Mouse (Mus musculus) embryonic facial prominence, embryonic 13.5 days (tissue): ENCODE results near the gene Rcan1. TPM values are rescaled to one million over a fixed set of nuclear protein-coding genes. Genes with fewer than 3 reads are reported as not detected.
A peak's percentile ranks its signal among the peaks of the same experiment; 100 is the strongest.
"Not testable (repeated sequence)": the region's sequence is repeated elsewhere in the genome, so short reads cannot be mapped to it uniquely, and the experiment has no call there.

ENCODE experiments used
- ATAC-seq: fragments of 200-750 bp; cut with Nextera tagmentation; 2 replicates; pipeline ENCODE4 v1.8.0; 2017; ENCODE audit warnings: low read depth; ENCODE audit not compliant: insufficient number of reproducible peaks, insufficient read depth, low FRiP score, low TSS enrichment
- H3K27ac ChIP-seq: fragments of 300-500 bp; sonication (generic); 2 replicates; pipeline ENCODE4 v1.5.1; 2015; ENCODE audit warnings: moderate library complexity, mild to moderate bottlenecking, inconsistent platforms
- H3K27me3 ChIP-seq: fragments of 300-500 bp; sonication (generic); 2 replicates; pipeline ENCODE4 v1.6.1; 2015; ENCODE audit warnings: mild to moderate bottlenecking, inconsistent platforms
- H3K36me3 ChIP-seq: fragments of 300-500 bp; sonication (generic); 2 replicates; pipeline ENCODE4 v1.6.1; 2015; ENCODE audit warnings: mild to moderate bottlenecking, inconsistent platforms
- H3K4me1 ChIP-seq: fragments of 300-500 bp; sonication (generic); 2 replicates; pipeline ENCODE4 v1.6.1; 2015; ENCODE audit warnings: inconsistent platforms
- H3K4me2 ChIP-seq: fragments of 300-500 bp; sonication (generic); 2 replicates; pipeline ENCODE4 v1.6.1; 2015; ENCODE audit warnings: moderate library complexity, mild to moderate bottlenecking, inconsistent platforms
- H3K4me3 ChIP-seq: fragments of 300-500 bp; sonication (generic); 2 replicates; pipeline ENCODE4 v1.5.1; 2015; ENCODE audit warnings: mild to moderate bottlenecking, inconsistent platforms
- H3K9ac ChIP-seq: fragments of 300-500 bp; sonication (generic); 2 replicates; pipeline ENCODE4 v1.6.1; 2015; ENCODE audit warnings: mild to moderate bottlenecking, inconsistent platforms
- H3K9me3 ChIP-seq: fragments of 300-500 bp; sonication (generic); 2 replicates; pipeline ENCODE4 v1.6.1; 2016; ENCODE audit warnings: inconsistent platforms
- WGBS: fragments of 180-500 bp; shearing (Covaris S2); methylation state at CpG from one replicate; pipeline ENCODE4 v1.1.7; 2015; ENCODE audit warnings: mixed read lengths; 5-methylcytosine and 5-hydroxymethylcytosine counted together
- polyA plus RNA-seq: library from polyadenylated mRNA; unstranded; fragments of >200 nt; fragmentation: Nextera tagmentation; extraction: Ambion mirVana; gene quantifications from 2 replicates; pipeline ENCODE4 v1.2.1, GENCODE M21; 2015

Rcan1 gene
- polyA plus RNA-seq, 1 experiment from 2014 or later: 37.2 TPM

DNA sequence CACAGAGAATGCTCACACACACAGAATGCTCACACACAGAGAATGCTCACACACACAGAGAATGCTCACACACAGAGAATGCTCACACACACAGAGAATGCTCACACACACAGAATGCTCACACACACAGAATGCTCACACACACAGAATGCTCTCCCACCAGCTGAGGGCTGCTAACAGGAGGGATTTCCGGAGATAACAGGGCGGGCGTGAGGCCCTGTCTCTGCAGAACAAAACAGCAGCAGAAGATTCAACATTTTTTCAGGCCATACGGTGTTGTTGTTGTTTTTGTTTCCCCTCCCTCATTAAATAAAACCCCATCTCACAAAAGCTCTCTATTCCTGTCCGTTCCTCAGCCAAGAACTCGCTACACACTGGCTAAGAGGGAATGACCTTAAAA, 55.6 kb downstream of the Rcan1 start:
- H3K9me3 ChIP-seq, H3K27me3 ChIP-seq, H3K9ac ChIP-seq, H3K4me3 ChIP-seq, H3K27ac ChIP-seq, H3K4me2 ChIP-seq, ATAC-seq, H3K36me3 ChIP-seq: not testable (repeated sequence)
- peaks cover 33% of the 10 kb centered on the region for H3K4me1 ChIP-seq
- 48% methylated on average over 6 of the region's 6 CpGs for WGBS

DNA sequence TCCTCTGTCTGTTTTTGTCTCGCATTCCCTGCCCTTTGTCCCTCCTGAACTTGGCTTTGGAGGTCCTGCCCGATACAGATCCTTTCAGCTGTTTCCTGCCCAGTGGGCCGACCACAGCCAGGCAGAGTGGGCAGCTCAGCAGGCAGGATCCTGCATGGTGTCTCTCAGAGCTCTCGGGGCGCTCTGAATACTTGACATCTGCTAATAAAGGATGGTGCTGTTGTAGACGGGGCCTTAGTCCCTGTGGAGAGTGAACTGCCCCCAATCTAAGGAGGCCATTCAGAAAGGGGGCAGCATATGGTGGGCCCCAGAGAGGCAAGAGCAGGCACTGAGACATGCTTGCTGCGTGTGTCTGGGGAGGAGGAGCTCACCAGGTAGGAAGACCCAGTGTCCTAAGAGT, 57.8 kb downstream of the Rcan1 start:
- Histone ChIP-seq H3K9ac (no peak overlapping the region), H3K36me3 (peaks cover 4% of the 10 kb centered on the region; the same call in 1 of the 2 replicates), H3K4me2 (no peak overlapping the region), H3K27me3 (no peaks in the 10 kb centered on the region), H3K9me3 (no peaks in the 10 kb centered on the region), H3K4me1 (peaks cover 33% of the 10 kb centered on the region), H3K4me3 (no peak overlapping the region), H3K27ac (no peak overlapping the region)
- whole genome bisulfite sequencing: 36% methylated on average over 7 of the region's 7 CpGs
- ATAC-seq: no peak

DNA sequence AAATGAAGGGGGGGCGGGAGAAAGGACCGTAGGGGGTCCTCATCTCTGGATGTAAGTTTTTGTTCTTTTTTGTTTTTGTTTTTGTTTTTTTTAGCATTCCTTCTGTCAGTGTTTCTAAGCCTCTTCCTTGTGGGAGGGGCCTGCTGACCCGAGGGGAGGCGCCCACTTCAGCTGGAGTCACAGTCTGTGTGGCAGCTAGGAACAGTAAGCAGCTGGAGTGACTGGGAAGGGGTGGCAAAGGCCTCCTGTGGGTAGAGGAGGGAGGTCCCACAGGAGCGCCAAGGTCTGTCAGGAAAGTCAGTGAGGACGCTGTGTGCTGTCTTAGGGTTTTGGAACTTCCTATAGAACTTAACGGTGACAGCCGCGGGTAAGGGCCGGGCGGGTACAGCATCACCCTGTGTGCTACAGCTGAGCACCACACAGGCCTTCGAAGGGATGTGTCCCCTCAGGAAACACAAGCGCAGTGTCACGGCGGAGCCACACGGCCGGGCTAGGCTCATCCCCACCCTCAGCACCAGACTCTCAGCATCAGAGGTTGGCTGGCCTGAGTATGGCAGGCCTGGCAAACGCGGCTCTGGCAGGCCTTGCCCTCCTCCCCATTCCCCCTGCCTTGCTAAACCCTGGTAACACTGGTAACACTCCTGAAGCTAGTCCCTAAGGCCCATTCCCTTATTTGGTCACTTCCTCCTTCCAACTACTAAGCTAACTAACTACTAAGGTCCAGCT, 58.5 kb downstream of the Rcan1 start:
- H3K4me1 ChIP-seq: peaks cover 33% of the 10 kb centered on the region
- 73% methylated on average over 19 of the region's 19 CpGs for WGBS
- no peak for ATAC-seq
- no peaks in the 10 kb centered on the region for H3K36me3 ChIP-seq
- H3K9ac ChIP-seq: no peak overlapping the region
- no peak overlapping the region for H3K4me3 ChIP-seq
- no peaks in the 10 kb centered on the region for H3K27me3 ChIP-seq
- H3K9me3 ChIP-seq: no peaks in the 10 kb centered on the region
- no peak overlapping the region for H3K4me2 ChIP-seq
- H3K27ac ChIP-seq: no peak overlapping the region

GRCm38 (mm10) chr16:92410344-92410743, 60.3 kb downstream of the Rcan1 start:
- Histone ChIP-seq H3K36me3 (no peaks in the 10 kb centered on the region), H3K4me3 (no peak overlapping the region), H3K4me2 (no peak overlapping the region), H3K4me1 (peaks cover 28% of the 10 kb centered on the region), H3K27me3 (no peaks in the 10 kb centered on the region), H3K9ac (no peak overlapping the region), H3K9me3 (no peaks in the 10 kb centered on the region), H3K27ac (no peak overlapping the region)
- no peak for ATAC-seq
- 83% methylated on average over 2 of the region's 2 CpGs for WGBS

DNA sequence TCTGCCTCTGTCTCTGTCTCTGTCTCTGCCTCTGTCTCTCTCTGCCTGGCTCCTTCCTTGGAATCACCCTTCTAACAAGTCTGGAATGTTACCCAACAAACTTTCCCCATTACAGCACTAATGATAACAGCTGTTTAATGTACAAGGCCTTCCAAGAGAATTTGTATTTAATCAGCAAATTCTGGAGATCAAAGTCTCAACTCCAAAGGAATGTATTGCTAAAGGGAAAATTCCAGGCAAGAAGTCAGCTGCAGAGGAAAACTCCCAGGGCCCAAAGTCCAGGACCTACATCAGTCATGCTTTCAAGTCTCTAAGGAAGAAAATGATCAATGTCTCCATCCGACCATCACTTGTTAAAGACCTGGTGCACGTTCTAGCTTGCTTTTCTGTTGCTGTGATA, 62.8 kb downstream of the Rcan1 start:
- Histone ChIP-seq H3K4me1 (peaks cover 28% of the 10 kb centered on the region), H3K4me3 (no peak overlapping the region), H3K27me3 (no peaks in the 10 kb centered on the region), H3K4me2 (no peak overlapping the region), H3K9me3 (no peaks in the 10 kb centered on the region), H3K9ac (no peak overlapping the region), H3K27ac (no peak overlapping the region), H3K36me3 (no peaks in the 10 kb centered on the region)
- ATAC-seq: no peak
- WGBS: 31% methylated on average over 2 of the region's 2 CpGs

- peaks cover 43% of the 10 kb centered on the region for H3K4me1 ChIP-seq
- no peaks in the 10 kb centered on the region for H3K9me3 ChIP-seq
- no peak overlapping the region for H3K9ac ChIP-seq
- WGBS: 95% methylated on average over 2 of the region's 2 CpGs
- peaks cover 13% of the 10 kb centered on the region for H3K27me3 ChIP-seq
- no peak overlapping the region for H3K27ac ChIP-seq
- ATAC-seq: no peak
- H3K4me3 ChIP-seq: no peak overlapping the region
- no peaks in the 10 kb centered on the region for H3K36me3 ChIP-seq
- H3K4me2 ChIP-seq: no peak overlapping the region
Measured at GRCm38 (mm10) chr16:92404141-92404540, 66.5 kb downstream of the Rcan1 start.

GRCm38 (mm10) chr16:92403069-92403468, 67.6 kb downstream of the Rcan1 start:
- H3K4me3 ChIP-seq: no peak overlapping the region
- H3K4me2 ChIP-seq: no peak overlapping the region
- ATAC-seq: no peak
- peaks cover 54% of the 10 kb centered on the region for H3K4me1 ChIP-seq
- WGBS: 66% methylated on average over 10 of the region's 10 CpGs
- peak overlapping the region; percentile 17; the same call in 1 of the 2 replicates for H3K9ac ChIP-seq
- H3K9me3 ChIP-seq: no peaks in the 10 kb centered on the region
- H3K27ac ChIP-seq: no peak overlapping the region
- no peaks in the 10 kb centered on the region for H3K36me3 ChIP-seq
- H3K27me3 ChIP-seq: peaks cover 20% of the 10 kb centered on the region

- peaks cover 60% of the 10 kb centered on the region for H3K4me1 ChIP-seq
- H3K4me3 ChIP-seq: no peak overlapping the region
- H3K9me3 ChIP-seq: no peaks in the 10 kb centered on the region
- H3K4me2 ChIP-seq: no peak overlapping the region
- WGBS: 35% methylated on average over 8 of the region's 8 CpGs
- peak overlapping the region; percentile 17; the same call in 1 of the 2 replicates for H3K9ac ChIP-seq
- ATAC-seq: no peak
- H3K27me3 ChIP-seq: peaks cover 23% of the 10 kb centered on the region
- no peak overlapping the region for H3K27ac ChIP-seq
- H3K36me3 ChIP-seq: no peaks in the 10 kb centered on the region
Measured at GRCm38 (mm10) chr16:92402216-92402615, 68.5 kb downstream of the Rcan1 start.

DNA sequence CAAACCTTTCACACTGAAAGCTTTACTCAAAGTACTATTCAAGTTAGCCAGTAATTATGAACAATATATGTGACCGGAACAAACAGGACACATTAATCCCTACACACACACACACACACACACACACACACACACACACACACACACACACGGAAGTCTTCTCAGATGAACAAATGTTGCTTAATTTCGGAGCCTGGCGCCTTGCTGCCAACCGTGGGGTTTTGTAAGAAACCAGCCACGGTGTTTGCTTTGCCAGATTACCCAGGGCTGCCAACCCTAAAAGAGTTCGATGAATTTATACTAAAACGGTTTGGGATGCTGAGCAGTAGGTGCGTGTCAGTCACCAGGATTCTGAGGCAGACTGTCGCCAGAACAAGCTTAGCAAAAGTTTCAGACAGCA, 69.5 kb downstream of the Rcan1 start:
- Histone ChIP-seq H3K9me3 (no peaks in the 10 kb centered on the region), H3K27me3 (peaks cover 23% of the 10 kb centered on the region), H3K27ac (no peak overlapping the region), H3K36me3 (peaks cover 10% of the 10 kb centered on the region), H3K4me1 (peaks cover 60% of the 10 kb centered on the region), H3K4me2 (no peak overlapping the region), H3K9ac (no peak overlapping the region), H3K4me3 (no peak overlapping the region)
- ATAC-seq: no peak
- WGBS: 39% methylated on average over 10 of the region's 10 CpGs

DNA sequence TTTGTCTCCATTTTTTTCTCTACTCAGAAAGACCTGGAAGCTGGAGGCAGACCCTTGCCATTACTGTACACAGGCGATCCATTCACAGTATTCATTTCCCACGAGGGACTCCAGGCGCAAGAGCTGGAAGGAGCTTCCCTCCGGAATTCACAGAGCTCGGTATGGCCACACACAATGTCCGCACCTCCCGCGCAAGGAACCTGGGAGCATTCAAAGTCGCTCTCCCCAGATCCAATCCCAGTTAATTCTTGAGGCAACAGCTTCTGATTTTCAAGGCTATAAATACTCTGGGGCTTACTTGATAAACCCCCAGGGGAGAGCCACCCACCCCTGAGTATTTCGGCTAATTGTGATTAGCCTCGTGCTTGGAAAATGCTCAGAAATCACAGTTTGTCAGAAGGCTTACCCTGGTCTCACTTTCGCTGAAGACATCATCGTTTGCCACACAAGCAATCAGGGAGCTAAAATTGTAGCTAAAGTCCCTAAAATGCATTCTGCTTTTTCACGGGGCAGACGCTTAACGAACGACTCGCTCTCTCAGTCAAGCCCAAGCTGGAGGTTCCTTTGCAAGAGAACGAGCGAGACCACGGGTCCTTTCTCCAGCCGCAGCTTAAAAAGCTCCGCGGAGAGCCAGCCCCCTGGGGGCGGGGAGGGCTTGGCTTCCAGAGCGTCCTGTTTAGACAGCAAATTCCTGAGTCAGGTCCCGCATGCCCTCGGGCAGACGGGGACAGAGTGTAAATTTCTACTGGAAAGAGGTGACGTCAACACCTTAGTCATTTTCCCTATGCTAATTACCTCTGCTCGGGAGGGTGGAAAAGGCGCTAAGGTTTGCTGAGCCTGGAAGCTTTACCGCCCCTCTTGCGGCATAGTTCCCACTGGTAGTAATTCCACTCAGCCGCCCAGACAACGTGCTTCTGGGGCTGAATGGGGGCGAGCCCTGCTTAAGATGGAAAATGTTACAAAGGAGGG, 70.9 kb downstream of the Rcan1 start:
- peak overlapping the region; percentile 79 for H3K27ac ChIP-seq
- ATAC-seq: peak; percentile 43
- H3K9ac ChIP-seq: peak overlapping the region; percentile 64
- H3K4me2 ChIP-seq: peak overlapping the region; percentile 73
- H3K9me3 ChIP-seq: no peaks in the 10 kb centered on the region
- peak overlapping the region; percentile 43 for H3K4me3 ChIP-seq
- H3K36me3 ChIP-seq: peaks cover 24% of the 10 kb centered on the region
- under 1% methylated on average over 37 of the region's 37 CpGs for WGBS
- peaks cover 69% of the 10 kb centered on the region for H3K4me1 ChIP-seq
- H3K27me3 ChIP-seq: peaks cover 23% of the 10 kb centered on the region

GRCm38 (mm10) chr16:92398574-92399118, 72.0 kb downstream of the Rcan1 start:
- H3K4me1 ChIP-seq: peaks cover 69% of the 10 kb centered on the region
- no peak overlapping the region for H3K4me3 ChIP-seq
- peaks cover 36% of the 10 kb centered on the region for H3K36me3 ChIP-seq
- H3K27me3 ChIP-seq: peaks cover 23% of the 10 kb centered on the region
- no peaks in the 10 kb centered on the region for H3K9me3 ChIP-seq
- H3K27ac ChIP-seq: no peak overlapping the region
- 52% methylated on average over 6 of the region's 6 CpGs for WGBS
- H3K4me2 ChIP-seq: peak overlapping the region; percentile 73
- no peak for ATAC-seq
- no peak overlapping the region for H3K9ac ChIP-seq
